Mouse (Mus musculus): ENCODE results near the gene Plpp4.

The Plpp4 gene

GRCm38 (mm10) chr7:129303356-129303755 lies 46.5 kb downstream of the Plpp4 start:
- DNase-seq, result no peak

- no peak for DNase-seq
These were observed 50.4 kb downstream of the Plpp4 start for GRCm38 (mm10) chr7:129307042-129307825.

- DNase-seq, result no peak
These were observed 51.8 kb downstream of the Plpp4 start for GRCm38 (mm10) chr7:129308661-129309060.

GRCm38 (mm10) chr7:129312521-129312920 lies 55.7 kb downstream of the Plpp4 start:
- DNase-seq, result no peak

- DNase-seq, result no peak
These were observed 57.1 kb downstream of the Plpp4 start for GRCm38 (mm10) chr7:129313969-129314368.

- no peak for DNase-seq
These were observed 83.3 kb downstream of the Plpp4 start for GRCm38 (mm10) chr7:129340096-129340495.

- DNase-seq, result no peak
These were observed 98.7 kb downstream of the Plpp4 start for GRCm38 (mm10) chr7:129355561-129355960.

GRCm38 (mm10) chr7:129375306-129375705 lies 118.5 kb downstream of the Plpp4 start:
- DNase-seq, result no peak

- no peak for DNase-seq
These were observed 128.3 kb downstream of the Plpp4 start for GRCm38 (mm10) chr7:129385149-129385548.

GRCm38 (mm10) chr7:129392835-129393489 lies 136.1 kb downstream of the Plpp4 start:
- DNase-seq, result no peak

GRCm38 (mm10) chr7:129396561-129396960 lies 139.7 kb downstream of the Plpp4 start:
- no peak for DNase-seq

- no peak for DNase-seq
These were observed 142.2 kb downstream of the Plpp4 start for GRCm38 (mm10) chr7:129399071-129399470.

- DNase-seq, result no peak
These were observed 146.0 kb downstream of the Plpp4 start for GRCm38 (mm10) chr7:129402695-129403364.

GRCm38 (mm10) chr7:129406069-129406468 lies 149.2 kb downstream of the Plpp4 start:
- DNase-seq, result no peak

- no peak for DNase-seq
These were observed 155.9 kb downstream of the Plpp4 start for GRCm38 (mm10) chr7:129412695-129413094.

GRCm38 (mm10) chr7:129415179-129415578 lies 158.3 kb downstream of the Plpp4 start:
- no peak for DNase-seq

GRCm38 (mm10) chr7:129421181-129421580 lies 164.3 kb downstream of the Plpp4 start:
- DNase-seq, result no peak

GRCm38 (mm10) chr7:129425554-129425953 lies 168.7 kb downstream of the Plpp4 start:
- no peak for DNase-seq

GRCm38 (mm10) chr7:129428794-129429193 lies 172.0 kb downstream of the Plpp4 start:
- DNase-seq, result no peak

GRCm38 (mm10) chr7:129429903-129430302 lies 173.1 kb downstream of the Plpp4 start:
- DNase-seq, result no peak
